Mouse (Mus musculus): ENCODE measurements around the gene Zfp341. TPM values are rescaled to one million over a fixed set of nuclear protein-coding genes. Genes with fewer than 3 reads are reported as not detected.

Zfp341 gene
- total and polyA plus RNA-seq, 3 experiments = 0.58 to 4.4 (median 1.6) TPM

DNA sequence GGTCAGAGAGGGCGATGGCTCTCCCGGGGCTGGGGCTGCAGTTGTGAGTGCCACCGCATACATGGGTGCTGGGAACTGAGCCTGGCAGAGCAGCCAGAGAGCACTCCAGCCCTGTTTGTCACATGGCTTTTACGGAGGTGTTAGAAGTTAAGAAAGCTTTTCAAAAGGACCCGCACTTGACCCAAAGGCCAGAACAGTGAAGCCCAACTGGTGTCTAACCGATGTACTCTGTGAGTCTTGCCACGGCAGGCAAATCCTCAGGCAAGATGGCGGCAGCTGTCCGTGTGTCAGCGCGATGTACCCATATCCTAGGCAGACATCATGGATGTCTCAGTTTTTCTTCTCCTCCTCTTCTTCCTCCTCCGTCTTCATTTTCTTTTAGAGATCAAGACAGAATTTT is 41.9 kb downstream of the Zfp341 start:
- dilution Hi-C loops (cut with MboI; ENCODE audit: extremely low pct_ligation_motif_present, extremely low pct_unique_long_range_greater_than_20kb, low sequenced_read_pairs) = no loop called here
- in situ Hi-C loops (cut with MboI; ENCODE audit: low pct_ligation_motif_present, low pct_unique_long_range_greater_than_20kb, low sequenced_read_pairs) = no loop called here
- Histone ChIP-seq H3K9ac (ENCODE audit: insufficient read depth, low read depth) (no peak overlapping the region), H3K4me2 (ENCODE audit: insufficient read depth, low read depth, poor library complexity, severe bottlenecking) (no peak overlapping the region), H3K4me3 (replicated peaks in 1 of 3; ENCODE audit: low read depth in 2 of 3, low read length in 2 of 3, poor library complexity in 1 of 3) (no peak overlapping the region), H3K27me3 (replicated peaks) (no peaks in the 10 kb centered on the region), H3K79me2 (replicated peaks; ENCODE audit: control insufficient read depth, extremely low read depth, insufficient read depth, poor library complexity, severe bottlenecking) (peaks cover 29% of the 10 kb centered on the region), H3K4me1 (ENCODE audit: control insufficient read depth in 1 of 2, insufficient read depth in 2 of 2) (peaks cover 8 to 21% of the 10 kb centered on the region in 2 experiments), H3K36me3 (replicated peaks in 1 of 2; ENCODE audit: control insufficient read depth in 1 of 2, insufficient read depth in 1 of 2, low read length in 1 of 2) (peaks cover 0 to 7% of the 10 kb centered on the region in 2 experiments), H3K27ac (ENCODE audit: insufficient read depth, low read depth) (no peak overlapping the region), H3K9me3 (replicated peaks; ENCODE audit: low read length) (peaks cover 5% of the 10 kb centered on the region)
- TF ChIP-seq ZC3H11A (IDR thresholded peaks at IDR 0.05; ENCODE audit: low read depth, low read length) = no peak
- TF ChIP-seq E2F4 (IDR thresholded peaks at IDR 0.05; ENCODE audit: insufficient replicate concordance, low read depth, low read length) = no peak
- TF ChIP-seq ELF1 (IDR thresholded peaks at IDR 0.05; ENCODE audit: low read depth, low read length) = no peak
- no peak for TF ChIP-seq HCFC1 (IDR thresholded peaks at IDR 0.05; ENCODE audit: low read depth, low read length)
- TF ChIP-seq ZKSCAN1 (IDR thresholded peaks at IDR 0.05; ENCODE audit: borderline replicate concordance, low read depth, low read length) = no peak
- TF ChIP-seq MAX (IDR thresholded peaks at IDR 0.05; ENCODE audit: low read length) = no peak
- no peak for TF ChIP-seq RAD21 (IDR thresholded peaks at IDR 0.05; ENCODE audit: low read depth, low read length)
- TF ChIP-seq ZMIZ1 (IDR thresholded peaks at IDR 0.05; ENCODE audit: low read depth, low read length) = no peak
- TF ChIP-seq CHD2 (IDR thresholded peaks at IDR 0.05; ENCODE audit: low read length) = no peak
- no peak for TF ChIP-seq KAT2A (IDR thresholded peaks at IDR 0.05; ENCODE audit: insufficient replicate concordance, low read length)
- no peak for TF ChIP-seq USF2 (conservative IDR thresholded peaks at IDR 0.05; ENCODE audit: low read depth, low read length)
- TF ChIP-seq BHLHE40 (IDR thresholded peaks at IDR 0.05; ENCODE audit: low read depth, low read length) = no peak
- no peak for TF ChIP-seq TCF12 (IDR thresholded peaks at IDR 0.05; ENCODE audit: low read depth, low read length)
- no peak for TF ChIP-seq MAFK (IDR thresholded peaks at IDR 0.05; ENCODE audit: insufficient replicate concordance, low read length)
- TF ChIP-seq GABPA (IDR thresholded peaks at IDR 0.05; ENCODE audit: insufficient replicate concordance, low read depth, low read length) = no peak
- TF ChIP-seq UBTF (IDR thresholded peaks at IDR 0.05; ENCODE audit: low read depth, low read length) = no peak
- no peak for TF ChIP-seq TBP (conservative IDR thresholded peaks at IDR 0.05; ENCODE audit: low read depth, low read length)
- no peak for TF ChIP-seq SIN3A (IDR thresholded peaks at IDR 0.05; ENCODE audit: low read length)
- no peak for DNase-seq (ENCODE audit: extremely low read depth)

GRCm38 (mm10) chr2:154655878-154656414 is 42.8 kb downstream of the Zfp341 start:
- H3K27me3 ChIP-seq (replicated peaks) = no peaks in the 10 kb centered on the region
- H3K4me3 ChIP-seq (replicated peaks in 1 of 3; ENCODE audit: low read depth in 2 of 3, low read length in 2 of 3, poor library complexity in 1 of 3) = peak overlapping the region in 2 of 3 experiments; percentile 21 to 94
- H3K36me3 ChIP-seq (replicated peaks in 1 of 2; ENCODE audit: control insufficient read depth in 1 of 2, insufficient read depth in 1 of 2, low read length in 1 of 2) = peaks cover 7 to 16% of the 10 kb centered on the region in 2 experiments
- H3K79me2 ChIP-seq (replicated peaks; ENCODE audit: control insufficient read depth, extremely low read depth, insufficient read depth, poor library complexity, severe bottlenecking) = peaks cover 37% of the 10 kb centered on the region
- no peak for TF ChIP-seq RAD21 (IDR thresholded peaks at IDR 0.05; ENCODE audit: low read depth, low read length)
- no peaks in the 10 kb centered on the region for H3K9me3 ChIP-seq (replicated peaks; ENCODE audit: low read length)
- in situ Hi-C loops (cut with MboI; ENCODE audit: low pct_ligation_motif_present, low pct_unique_long_range_greater_than_20kb, low sequenced_read_pairs) = no loop called here
- peak; percentile 13 for DNase-seq (ENCODE audit: extremely low read depth)
- peaks cover 10 to 29% of the 10 kb centered on the region in 2 experiments for H3K4me1 ChIP-seq (ENCODE audit: control insufficient read depth in 1 of 2, insufficient read depth in 2 of 2)
- peak overlapping the region; percentile 84 for H3K4me2 ChIP-seq (ENCODE audit: insufficient read depth, low read depth, poor library complexity, severe bottlenecking)
- dilution Hi-C loops (cut with MboI; ENCODE audit: extremely low pct_ligation_motif_present, extremely low pct_unique_long_range_greater_than_20kb, low sequenced_read_pairs) = no loop called here
- H3K27ac ChIP-seq (ENCODE audit: insufficient read depth, low read depth) = no peak overlapping the region
- peak overlapping the region; percentile 59 for H3K9ac ChIP-seq (ENCODE audit: insufficient read depth, low read depth)

Data from CH12.LX (cell line).